In genomic region chr5:66168462-66169098, GRCm38 (mm10) we compare ENCODE assay signal across 22 mouse cellular contexts.
"Had no signal": no experiment of that assay in that cellular context is flagged by ENCODE, and none has a peak within 500 bp of the region (broad histone marks: within the 10 kb centered on the region; RNA-seq: fewer than 3 reads in every experiment).

No protein-coding gene starts in this region.

- H3K27ac ChIP-seq: kidney, embryonic 15.5 days; layer of hippocampus, adult 2 months; limb, embryonic 10.5 days; limb, embryonic 13.5 days; liver, embryonic 12.5 days; liver, embryonic 15.5 days; lung, embryonic 15.5 days; midbrain, embryonic 10.5 days; midbrain, embryonic 13.5 days; neural tube, embryonic 13.5 days; stomach, embryonic 15.5 days had no signal

- H3K4me1 ChIP-seq: limb, embryonic 10.5 days; liver, embryonic 12.5 days; midbrain, embryonic 10.5 days; midbrain, embryonic 13.5 days; neural tube, embryonic 13.5 days; stomach, embryonic 15.5 days had no signal

- H3K9ac ChIP-seq: kidney, embryonic 15.5 days; limb, embryonic 13.5 days; liver, embryonic 12.5 days; liver, embryonic 15.5 days; lung, embryonic 15.5 days; midbrain, embryonic 13.5 days; neural tube, embryonic 13.5 days; stomach, embryonic 15.5 days had no signal

- H3K27me3 ChIP-seq: kidney, embryonic 15.5 days; limb, embryonic 13.5 days; liver, embryonic 12.5 days; liver, embryonic 15.5 days; lung, embryonic 15.5 days; midbrain, embryonic 13.5 days; neural tube, embryonic 13.5 days; stomach, embryonic 15.5 days had no signal

- H3K4me3 ChIP-seq: kidney, embryonic 15.5 days; layer of hippocampus, adult 2 months; limb, embryonic 10.5 days; limb, embryonic 13.5 days; liver, embryonic 12.5 days; liver, embryonic 15.5 days; lung, embryonic 15.5 days; megakaryocyte, embryonic 14.5 days; midbrain, embryonic 10.5 days; midbrain, embryonic 13.5 days; myocyte; neural tube, embryonic 13.5 days; stomach, embryonic 15.5 days had no signal

- H3K36me3 ChIP-seq: kidney, embryonic 15.5 days; limb, embryonic 10.5 days; limb, embryonic 13.5 days; liver, embryonic 12.5 days; liver, embryonic 15.5 days; lung, embryonic 15.5 days; midbrain, embryonic 10.5 days; midbrain, embryonic 13.5 days; neural tube, embryonic 13.5 days; stomach, embryonic 15.5 days had no signal

- DNase-seq: layer of hippocampus, adult 9-11 months; liver; lung, adult 18-20 months; lung, postnatal 10 days; lung, postnatal 36 days; retina, postnatal 1 day; right cerebral cortex, postnatal 25 days; spleen, adult 18-20 months; thymus, postnatal 25 days had no signal
